Mouse (Mus musculus): ENCODE results near the gene Pdlim4. TPM values are rescaled to one million over a fixed set of nuclear protein-coding genes. Genes with fewer than 3 reads are reported as not detected.
"Not testable (repeated sequence)": the region's sequence is repeated elsewhere in the genome, so short reads cannot be mapped to it uniquely, and the experiment has no call there.

The Pdlim4 gene
- polyA plus RNA-seq, 1 experiment from 2014 or later = 34.4 TPM

DNA sequence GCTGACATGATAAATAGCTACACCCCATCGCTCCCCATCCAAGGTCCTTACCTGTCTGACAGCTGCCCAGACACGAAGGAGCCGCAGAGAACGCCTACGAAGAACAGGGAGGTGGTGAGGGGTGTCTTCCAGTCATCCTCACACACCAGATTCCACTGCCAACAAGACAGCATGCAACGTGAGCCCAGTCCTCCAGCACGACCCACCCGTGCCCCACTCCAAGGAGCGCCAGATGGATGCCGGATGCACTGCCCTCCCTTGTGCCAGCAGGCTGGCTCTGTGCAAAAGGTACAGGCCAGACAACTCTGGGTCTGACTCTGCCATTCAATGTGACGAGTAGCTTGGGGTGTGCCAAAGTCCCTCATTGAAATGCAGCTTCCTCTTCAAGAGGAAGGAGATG is 61.1 kb downstream of the Pdlim4 start:
- Histone ChIP-seq H3K27ac (replicated peaks) (no peak overlapping the region), H3K27me3 (replicated peaks) (no peaks in the 10 kb centered on the region), H3K9me3 (replicated peaks) (no peaks in the 10 kb centered on the region), H3K36me3 (no peaks in the 10 kb centered on the region), H3K4me2 (no peak overlapping the region), H3K4me1 (no peaks in the 10 kb centered on the region; the same call in 1 of the 2 replicates), H3K9ac (replicated peaks) (no peak overlapping the region), H3K4me3 (replicated peaks) (no peak overlapping the region)
- 86% methylated on average over 11 of the region's 11 CpGs for WGBS
- ATAC-seq (ENCODE audit: low FRiP score) = no peak

DNA sequence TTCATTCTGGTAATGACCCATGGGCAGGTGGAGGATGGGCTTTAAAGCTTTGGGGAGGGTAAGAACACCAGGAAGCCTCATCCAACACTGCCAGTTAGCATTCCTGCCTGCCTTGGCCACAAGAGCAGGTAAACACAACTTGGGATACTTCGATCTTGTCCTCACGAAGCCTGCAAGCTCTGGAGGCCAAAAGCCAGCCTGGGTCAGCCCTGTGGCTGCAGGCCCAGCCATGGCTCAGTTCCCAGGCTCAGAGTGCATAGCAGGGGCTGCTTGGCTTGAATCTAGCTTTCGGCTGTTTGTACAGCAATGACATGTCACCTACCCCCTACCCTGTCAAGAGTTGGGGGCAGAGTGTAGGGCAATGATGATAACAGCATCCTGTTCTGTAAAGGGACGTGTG is 61.9 kb downstream of the Pdlim4 start:
- no peak for ATAC-seq (ENCODE audit: low FRiP score)
- H3K27ac ChIP-seq (replicated peaks) = no peak overlapping the region
- no peaks in the 10 kb centered on the region for H3K36me3 ChIP-seq
- no peaks in the 10 kb centered on the region; the same call in 1 of the 2 replicates for H3K4me1 ChIP-seq
- WGBS = 70% methylated on average over 4 of the region's 4 CpGs
- H3K4me2 ChIP-seq = no peak overlapping the region
- H3K27me3 ChIP-seq (replicated peaks) = no peaks in the 10 kb centered on the region
- no peak overlapping the region for H3K9ac ChIP-seq (replicated peaks)
- H3K4me3 ChIP-seq (replicated peaks) = no peak overlapping the region
- no peaks in the 10 kb centered on the region for H3K9me3 ChIP-seq (replicated peaks)

DNA sequence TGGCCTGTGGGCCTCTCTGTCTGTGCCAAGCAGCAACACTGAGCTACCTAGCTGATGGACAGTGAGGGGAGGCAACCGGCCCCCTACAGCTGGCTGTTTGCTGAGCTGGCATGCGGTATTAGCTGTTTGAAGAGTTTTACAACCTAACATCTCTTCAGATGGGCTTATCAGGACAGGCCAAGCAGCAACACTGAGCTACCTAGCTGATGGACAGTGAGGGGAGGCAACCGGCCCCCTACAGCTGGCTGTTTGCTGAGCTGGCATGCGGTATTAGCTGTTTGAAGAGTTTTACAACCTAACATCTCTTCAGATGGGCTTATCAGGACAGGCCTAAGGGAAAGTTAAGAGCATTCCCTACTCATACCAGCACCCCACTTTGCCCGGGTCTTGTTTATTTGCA is 62.5 kb downstream of the Pdlim4 start:
- not testable (repeated sequence) for H3K27me3 ChIP-seq (replicated peaks); H3K9me3 ChIP-seq (replicated peaks); H3K4me3 ChIP-seq (replicated peaks); H3K9ac ChIP-seq (replicated peaks); ATAC-seq (ENCODE audit: low FRiP score); H3K27ac ChIP-seq (replicated peaks); H3K36me3 ChIP-seq; H3K4me2 ChIP-seq; H3K4me1 ChIP-seq
- WGBS = 26% methylated on average over 5 of the region's 5 CpGs

Other genes with a start within 250 kb of the Pdlim4 start
- gene Gm12216, start 209.8 kb downstream of the Pdlim4 start, polyA plus RNA-seq (2015; fragmentation: Nextera tagmentation; extraction: Ambion mirVana) = 0.79 and 2.8 TPM in 2 replicates
- gene Slc22a5, start 177.4 kb downstream of the Pdlim4 start, polyA plus RNA-seq (2015; fragmentation: Nextera tagmentation; extraction: Ambion mirVana) = 8.6 and 10.6 TPM in 2 replicates
- gene Slc22a21, start 88.7 kb downstream of the Pdlim4 start, polyA plus RNA-seq (2015; fragmentation: Nextera tagmentation; extraction: Ambion mirVana) = 4.5 and 4.7 TPM in 2 replicates
- 5.9 TPM in 2 replicates for gene Slc22a4, start 40.9 kb downstream of the Pdlim4 start, polyA plus RNA-seq (2015; fragmentation: Nextera tagmentation; extraction: Ambion mirVana)
- gene P4ha2, start 31.1 kb upstream of the Pdlim4 start, polyA plus RNA-seq (2015; fragmentation: Nextera tagmentation; extraction: Ambion mirVana) = 16.7 and 18.5 TPM in 2 replicates
- gene Csf2, start 180.7 kb upstream of the Pdlim4 start, polyA plus RNA-seq (2015; fragmentation: Nextera tagmentation; extraction: Ambion mirVana) = not detected in 2 replicates
- gene Il3, start 198.3 kb upstream of the Pdlim4 start, polyA plus RNA-seq (2015; fragmentation: Nextera tagmentation; extraction: Ambion mirVana) = not detected in 2 replicates
- 40.1 and 47.3 TPM in 2 replicates for gene Acsl6, start 234.8 kb upstream of the Pdlim4 start, polyA plus RNA-seq (2015; fragmentation: Nextera tagmentation; extraction: Ambion mirVana)